Mouse (Mus musculus): Measurements from ENCODE around the gene Itpr2.

DNA sequence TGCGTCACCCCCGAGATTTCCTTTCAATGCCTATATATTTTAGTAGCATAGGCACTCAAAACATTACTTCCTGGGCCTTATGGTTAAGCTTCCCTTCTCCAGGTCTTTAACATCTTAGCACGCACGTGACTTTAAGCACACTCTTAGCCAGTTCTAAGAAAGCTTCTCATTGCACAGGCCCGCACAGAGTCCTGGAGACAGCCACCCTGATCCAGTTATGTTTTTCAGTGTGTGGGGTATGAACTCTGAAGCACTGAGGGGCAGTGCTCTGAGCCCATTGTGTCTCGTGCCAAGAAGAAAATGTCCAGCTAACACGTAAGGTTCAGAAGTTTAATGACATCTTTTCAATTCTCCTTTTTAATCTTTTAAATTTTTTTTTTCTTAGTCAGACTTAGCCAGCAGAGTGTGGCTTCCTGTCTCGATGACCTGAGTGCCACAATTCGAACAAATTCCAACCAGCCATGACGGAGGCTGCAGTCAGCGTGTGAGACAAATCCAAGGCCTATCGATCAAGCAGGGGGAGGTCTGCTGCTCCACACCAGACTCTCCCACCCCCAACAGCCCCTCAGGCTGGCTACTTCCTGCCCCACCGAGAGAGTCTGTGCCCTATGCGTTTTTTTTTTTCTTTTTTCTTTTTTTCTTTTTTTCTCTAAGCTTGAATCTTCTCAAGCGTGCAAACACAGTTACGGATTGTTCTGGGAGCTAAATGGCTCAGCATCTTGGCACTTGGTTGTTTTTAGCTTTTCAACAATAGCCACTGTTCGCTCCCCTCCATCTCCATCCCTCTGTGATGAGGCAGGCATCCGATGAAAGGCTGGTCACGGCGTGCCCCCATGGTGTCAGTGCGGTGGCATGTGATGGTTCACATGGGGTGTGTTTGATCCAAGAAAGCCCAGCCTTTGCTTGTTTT is 390.9 kb downstream of the Itpr2 start:
- TF ChIP-seq GATA1 (IDR thresholded peaks at IDR 0.05; ENCODE audit: borderline replicate concordance, low read length) (no peak), CTCF (IDR thresholded peaks at IDR 0.05; ENCODE audit: low read depth, low read length) (no peak)

All from G1E (cell line).